Mouse (Mus musculus) liver, postnatal 0 days (tissue): ENCODE data around the gene Prpf8.

Source experiments
- CTCF ChIP-seq: sonication (generic); IDR thresholded peaks from 2 replicates; pipeline ENCODE4 v1.5.1; 2016; ENCODE audit warnings: antibody characterized with exemption, low read depth
- EP300 ChIP-seq: IDR thresholded peaks from 2 replicates; pipeline ENCODE4 v1.6.1; 2016; ENCODE audit warnings: antibody characterized with exemption, low read depth, mild to moderate bottlenecking

DNA sequence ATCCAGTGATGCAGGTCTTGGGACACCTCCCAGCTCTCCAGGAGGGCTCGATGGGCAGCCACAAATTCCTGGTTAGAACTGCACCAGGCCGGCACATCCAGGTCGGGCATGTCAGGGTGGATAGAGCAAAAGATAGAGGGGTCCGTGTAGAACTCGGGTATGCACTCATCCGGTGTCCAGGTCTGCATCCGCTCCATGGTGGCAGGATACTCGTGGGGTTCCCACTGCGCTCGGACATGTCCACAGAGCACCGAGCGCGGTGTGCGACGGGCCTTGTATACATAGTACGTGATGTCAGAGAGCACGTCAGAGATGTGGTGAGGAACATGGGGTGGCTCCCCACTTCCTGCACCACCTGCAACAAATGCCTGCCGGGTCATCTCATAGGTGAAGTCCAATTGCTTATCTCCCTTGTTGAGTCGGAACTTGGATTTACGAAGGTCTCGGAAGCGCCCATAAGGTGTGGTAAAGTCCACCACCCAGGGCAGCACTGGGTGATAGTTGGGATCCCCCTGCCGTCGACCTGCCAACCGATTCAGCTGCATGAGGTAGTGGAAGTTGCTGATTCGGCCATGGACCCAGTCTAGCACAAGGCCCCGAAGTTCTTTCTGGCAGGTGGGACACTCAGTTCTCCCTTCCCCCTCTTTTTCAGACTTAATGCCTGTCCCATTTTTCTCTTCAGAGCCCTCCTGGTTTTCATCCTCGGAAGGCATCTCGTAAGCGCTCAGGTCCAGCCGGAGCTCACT, 33.6 kb upstream of the Prpf8 start:
- TF ChIP-seq CTCF (no peak), EP300 (no peak)
